Mouse (Mus musculus): ENCODE data around the gene Selenof. TPM values are rescaled to one million over a fixed set of nuclear protein-coding genes. Genes with fewer than 3 reads are reported as not detected.

Selenof gene
- total and polyA plus RNA-seq, 3 experiments, result 265 to 1,760 (median 316) TPM

DNA sequence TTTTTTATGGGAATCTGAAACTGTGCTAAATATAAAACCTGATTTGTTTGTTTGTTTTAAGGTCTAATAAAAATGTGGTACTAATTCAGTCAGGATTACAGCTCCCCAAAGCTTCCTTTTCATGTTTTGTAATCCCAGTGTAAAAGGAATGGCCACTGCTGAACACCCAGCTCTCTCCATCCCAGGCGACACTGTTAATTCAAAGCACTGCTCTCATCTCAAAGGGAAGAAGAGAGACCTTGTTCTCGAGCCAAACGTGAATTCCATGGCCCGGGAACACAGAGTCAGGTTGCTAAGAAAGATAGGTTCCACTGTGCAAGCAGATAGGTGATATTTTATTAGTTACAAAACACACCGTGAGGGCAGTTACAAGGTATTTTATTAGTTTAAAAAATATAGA lies 74.1 kb downstream of the Selenof start:
- no peaks in the 10 kb centered on the region for H3K4me1 ChIP-seq (ENCODE audit: control insufficient read depth in 1 of 2, insufficient read depth in 2 of 2, low read length in 2 of 2)
- no peaks in the 10 kb centered on the region for H3K36me3 ChIP-seq (ENCODE audit: control insufficient read depth in 1 of 2, insufficient read depth in 2 of 2, low read length in 2 of 2)
- no peak for TF ChIP-seq CHD1 (IDR thresholded peaks at IDR 0.05; ENCODE audit: low read depth, low read length)
- TF ChIP-seq ELF1 (IDR thresholded peaks at IDR 0.05; ENCODE audit: low read depth, low read length), result no peak
- no peak for TF ChIP-seq BHLHE40 (IDR thresholded peaks at IDR 0.05; ENCODE audit: borderline replicate concordance, low read depth, low read length)

More for the DNA sequence above, 74.1 kb downstream of the Selenof start:
- Histone ChIP-seq H3K27me3 (ENCODE audit: control insufficient read depth in 1 of 2, insufficient read depth in 2 of 2, low read length in 2 of 2) (no peaks in the 10 kb centered on the region), H3K4me3 (ENCODE audit: control insufficient read depth in 1 of 2, insufficient read depth in 1 of 2, low read depth in 2 of 2, low read length in 2 of 2) (no peak overlapping the region), H3K9ac (ENCODE audit: control insufficient read depth, low read depth, low read length, poor library complexity, severe bottlenecking) (no peak overlapping the region), H3K79me2 (ENCODE audit: control insufficient read depth, insufficient read depth, low read length, poor library complexity) (no peaks in the 10 kb centered on the region), H3K27ac (ENCODE audit: control insufficient read depth, low read depth, low read length) (no peak overlapping the region), H3K9me3 (replicated peaks; ENCODE audit: insufficient read depth, low read length) (no peaks in the 10 kb centered on the region)
- no peak for DNase-seq (ENCODE audit: low read depth, low spot score)

Other genes with a start within 250 kb of the Selenof start
- 13.5 and 13.6 TPM in 2 replicates for gene Hs2st1, start 123 bp upstream of the Selenof start, total RNA-seq (2012; rRNA removed)
- gene Hs2st1, start 123 bp upstream of the Selenof start, polyA plus RNA-seq (2012; ENCODE audit: insufficient read depth in 1 of 2, insufficient read length in 2 of 2, low read depth in 1 of 2, low replicate concordance in 2 of 2, missing spikeins in 1 of 2), result 10 to 100 TPM in 1 of 2 experiments, not detected in 1; 16.1 TPM
- 33.9 and 39.6 TPM in 2 replicates for gene Sh3glb1, start 150.0 kb downstream of the Selenof start, total RNA-seq (2012; rRNA removed)
- gene Sh3glb1, start 150.0 kb downstream of the Selenof start, polyA plus RNA-seq (2012; ENCODE audit: insufficient read depth in 1 of 2, insufficient read length in 2 of 2, low read depth in 1 of 2, low replicate concordance in 2 of 2, missing spikeins in 1 of 2), result 10 to 100 TPM; 61.9 to 89.2 TPM
- gene Clca3a1, start 190.7 kb downstream of the Selenof start, total RNA-seq (2012; rRNA removed), result 0.07 and 0.12 TPM in 2 replicates
- gene Clca3a1, start 190.7 kb downstream of the Selenof start, polyA plus RNA-seq (2012; ENCODE audit: insufficient read depth in 1 of 2, insufficient read length in 2 of 2, low read depth in 1 of 2, low replicate concordance in 2 of 2, missing spikeins in 1 of 2), result under 1 TPM in 1 of 2 experiments, not detected in 1; 0.40 TPM
- 0.08 and 0.13 TPM in 2 replicates for gene Clca3a2, start 249.2 kb downstream of the Selenof start, total RNA-seq (2012; rRNA removed)
- gene Clca3a2, start 249.2 kb downstream of the Selenof start, polyA plus RNA-seq (2012; ENCODE audit: insufficient read depth in 1 of 2, insufficient read length in 2 of 2, low read depth in 1 of 2, low replicate concordance in 2 of 2, missing spikeins in 1 of 2), result 1 to 10 TPM in 1 of 2 experiments, not detected in 1; 1.5 TPM

Data from MEL (cell line).